In genomic region chr10:94165426-94165825, GRCm38 (mm10) we compare ENCODE assay signal across 23 mouse cellular contexts.
"Had no signal": no experiment of that assay in that cellular context is flagged by ENCODE, and none has a peak within 500 bp of the region (broad histone marks: within the 10 kb centered on the region; RNA-seq: fewer than 3 reads in every experiment).

No protein-coding gene starts in this region.

- H3K27ac ChIP-seq: liver, embryonic 15.5 days; lung, embryonic 15.5 days; macrophage; midbrain, embryonic 13.5 days; midbrain, embryonic 15.5 days; neural tube, embryonic 13.5 days; neural tube, embryonic 15.5 days had no signal

- H3K9ac ChIP-seq: liver, embryonic 15.5 days; liver, postnatal 0 days; lung, embryonic 15.5 days; midbrain, embryonic 13.5 days; midbrain, embryonic 15.5 days; neural tube, embryonic 13.5 days; neural tube, embryonic 15.5 days had no signal

- H3K4me2 ChIP-seq: liver, embryonic 15.5 days; lung, embryonic 15.5 days; midbrain, embryonic 11.5 days; midbrain, embryonic 13.5 days; midbrain, embryonic 15.5 days; neural tube, embryonic 13.5 days; neural tube, embryonic 15.5 days had no signal

- H3K4me3 ChIP-seq: liver, embryonic 15.5 days; lung, embryonic 15.5 days; megakaryocyte, embryonic 14.5 days; midbrain, embryonic 13.5 days; midbrain, embryonic 15.5 days; myocyte; neural tube, embryonic 13.5 days; neural tube, embryonic 15.5 days had no signal

- ATAC-seq: liver, postnatal 0 days; lung, postnatal 0 days; midbrain, embryonic 13.5 days; midbrain, embryonic 15.5 days had no signal

- H3K4me1 ChIP-seq: liver, embryonic 15.5 days; lung, embryonic 15.5 days; midbrain, embryonic 13.5 days; midbrain, embryonic 15.5 days; neural tube, embryonic 15.5 days had no signal

- H3K27me3 ChIP-seq: liver, embryonic 15.5 days; lung, embryonic 15.5 days; megakaryocyte, embryonic 14.5 days; midbrain, embryonic 13.5 days; midbrain, embryonic 15.5 days; neural tube, embryonic 13.5 days; neural tube, embryonic 15.5 days had no signal

- DNase-seq: liver, postnatal 0 days; lung, adult 2 months; lung, postnatal 14 days; lung, postnatal 36 days; retina, postnatal 1 day; right cerebral cortex, adult 18-20 months; right cerebral cortex, postnatal 25 days; right cerebral cortex, postnatal 4 days; spleen, adult 18-20 months; thymus, adult 2 months; thymus, postnatal 25 days; thymus, postnatal 4 days had no signal

- H3K9me3 ChIP-seq: liver, embryonic 15.5 days; lung, embryonic 15.5 days; megakaryocyte, embryonic 14.5 days; midbrain, embryonic 13.5 days; midbrain, embryonic 15.5 days; neural tube, embryonic 15.5 days had no signal
